Mouse (Mus musculus) cortical plate, adult 2 months (tissue): ENCODE data around the gene Hoxd8.

Source experiments
- CTCF ChIP-seq: fragments of 200-500 bp; IDR thresholded peaks from 2 replicates; pipeline ENCODE4 v1.5.1; 2011; ENCODE audit warnings: mild to moderate bottlenecking, control low read depth, low read length; ENCODE audit not compliant: insufficient read depth; ENCODE audit errors: extremely low read depth
- POLR2A ChIP-seq: fragments of 200-500 bp; IDR thresholded peaks from 2 replicates; pipeline ENCODE4 v1.6.1; 2011; ENCODE audit warnings: mild to moderate bottlenecking, low read length, control low read depth; ENCODE audit not compliant: insufficient read depth; ENCODE audit errors: extremely low read depth

GRCm38 (mm10) chr2:74670632-74671188, 33.7 kb upstream of the Hoxd8 start:
- no peak for TF ChIP-seq CTCF
- TF ChIP-seq POLR2A: no peak
